Mouse (Mus musculus) heart, postnatal 0 days (tissue): ENCODE results near the gene 2410002F23Rik. TPM values are rescaled to one million over a fixed set of nuclear protein-coding genes. Genes with fewer than 3 reads are reported as not detected.
"Not testable (repeated sequence)": the region's sequence is repeated elsewhere in the genome, so short reads cannot be mapped to it uniquely, and the experiment has no call there.

Experiments used
- ATAC-seq: fragments of 200-750 bp; cut with Nextera tagmentation; 2 replicates; pipeline ENCODE4 v1.8.0; 2017; ENCODE audit warnings: low read depth, moderate number of reproducible peaks, moderate library complexity; ENCODE audit not compliant: insufficient read depth
- DNase-seq: peaks from one replicate; pipeline ENCODE4 v3.0.0-alpha.2; 2016; ENCODE audit warnings: low spot score
- H3K27ac ChIP-seq: fragments of 300-500 bp; sonication (generic); 2 replicates; pipeline ENCODE4 v1.5.1; 2014; ENCODE audit warnings: low read depth, mild to moderate bottlenecking
- H3K27me3 ChIP-seq: fragments of 300-500 bp; sonication (generic); 2 replicates; pipeline ENCODE4 v1.6.1; 2014; ENCODE audit warnings: low read length, mixed read lengths; ENCODE audit not compliant: control insufficient read depth, insufficient read depth
- H3K36me3 ChIP-seq: fragments of 300-500 bp; sonication (generic); replicated peaks from 2 replicates; pipeline ENCODE4 v1.6.1; 2014; ENCODE audit warnings: low read length, mixed read lengths; ENCODE audit not compliant: control insufficient read depth, insufficient read depth
- H3K4me1 ChIP-seq: fragments of 300-500 bp; sonication (generic); 2 replicates; pipeline ENCODE4 v1.6.1; 2014; ENCODE audit warnings: antibody characterized with exemption; ENCODE audit not compliant: control insufficient read depth, insufficient read depth
- H3K4me2 ChIP-seq: fragments of 300-500 bp; sonication (generic); 2 replicates; pipeline ENCODE4 v1.6.1; 2014; ENCODE audit warnings: low read depth, mild to moderate bottlenecking, low read length, moderate library complexity
- H3K4me3 ChIP-seq: fragments of 300-500 bp; sonication (generic); 2 replicates; pipeline ENCODE4 v1.5.1; 2014; ENCODE audit warnings: low read depth, low read length
- H3K9ac ChIP-seq: fragments of 300-500 bp; sonication (generic); replicated peaks from 2 replicates; pipeline ENCODE4 v1.6.1; 2014; ENCODE audit warnings: low read depth, low read length, mixed read lengths
- H3K9me3 ChIP-seq: fragments of 300-500 bp; sonication (generic); replicated peaks from 2 replicates; pipeline ENCODE4 v1.6.1; 2016; ENCODE audit warnings: low read length; ENCODE audit not compliant: control insufficient read depth
- CTCF ChIP-seq: IDR thresholded peaks from 2 replicates; pipeline ENCODE4 v1.5.1; 2016; ENCODE audit warnings: antibody characterized with exemption, control low read depth, low read depth
- EP300 ChIP-seq: IDR thresholded peaks from 2 replicates; pipeline ENCODE4 v1.6.1; 2016; ENCODE audit warnings: antibody characterized with exemption, low read depth
- WGBS: fragments of 180-500 bp; shearing (Covaris S2); extraction: QIAGEN DNeasy Blood & Tissue Kit; methylation state at CpG from one replicate; pipeline ENCODE4 v1.1.7; 2014; 5-methylcytosine and 5-hydroxymethylcytosine counted together
- polyA plus RNA-seq: library from polyadenylated mRNA; unstranded; fragments of >200 nt; fragmentation: Nextera tagmentation; extraction: Ambion mirVana; gene quantifications from 2 replicates; pipeline ENCODE4 v1.2.1, GENCODE M21; 2015
- total RNA-seq: library from RNA; depleted of rRNA; stranded (reverse); fragments of >200 nt; gene quantifications from 2 replicates; pipeline ENCODE4 v1.2.3, GENCODE M21; 2014; ENCODE audit warnings: low replicate concordance; rRNA removed

Gene 2410002F23Rik
- total RNA-seq (127 and 130 TPM in 2 replicates), polyA plus RNA-seq (38.1 and 53.1 TPM in 2 replicates)

GRCm38 (mm10) chr7:44246055-44246983 lies at the start of gene 2410002F23Rik, which contains the start of gene 1700028J19Rik:
Gene 2410002F23Rik (plus strand): TSS chr7:44246722.
Gene 1700028J19Rik (minus strand): TSS chr7:44246695.
- peak within 1 kb of the TSS; percentile 88 for H3K4me2 ChIP-seq
- peak within 1 kb of the TSS; percentile 72 for H3K4me3 ChIP-seq
- H3K27me3 ChIP-seq: no peaks in the 10 kb centered on the region
- peaks cover 31% of the 10 kb centered on the region for H3K36me3 ChIP-seq
- peak; percentile 88 for DNase-seq
- peak; percentile 91 for ATAC-seq
- H3K9ac ChIP-seq: peak within 1 kb of the TSS; percentile 97
- peaks cover 12% of the 10 kb centered on the region for H3K4me1 ChIP-seq
- no peaks in the 10 kb centered on the region for H3K9me3 ChIP-seq
- peak; percentile 96 for TF ChIP-seq EP300
- TF ChIP-seq CTCF: no peak
- under 1% methylated on average over 62 of the region's 62 CpGs for WGBS
- H3K27ac ChIP-seq: peak within 1 kb of the TSS; percentile 87

GRCm38 (mm10) chr7:44197891-44198290 lies 48.6 kb upstream of the 2410002F23Rik start, which contains the start of gene Klk1b3:
Gene Klk1b3 (plus strand): TSS chr7:44198191.
- no peak within 1 kb of the TSS for H3K9ac ChIP-seq
- TF ChIP-seq CTCF (no peak), EP300 (no peak)
- WGBS: 41% methylated on average over 3 of the region's 3 CpGs
- ATAC-seq (no peak), DNase-seq (no peak)
- no peaks in the 10 kb centered on the region for H3K4me1 ChIP-seq
- no peak within 1 kb of the TSS for H3K4me2 ChIP-seq
- H3K9me3 ChIP-seq: no peaks in the 10 kb centered on the region
- H3K36me3 ChIP-seq: no peaks in the 10 kb centered on the region
- H3K27ac ChIP-seq: no peak within 1 kb of the TSS
- no peak within 1 kb of the TSS for H3K4me3 ChIP-seq
- H3K27me3 ChIP-seq: no peaks in the 10 kb centered on the region

GRCm38 (mm10) chr7:44207135-44207534 lies 39.4 kb upstream of the 2410002F23Rik start, which contains the start of gene Klk1b4:
Gene Klk1b4 (plus strand): TSS chr7:44207435.
- not testable (repeated sequence) for ATAC-seq, H3K27ac ChIP-seq, H3K36me3 ChIP-seq, H3K27me3 ChIP-seq, H3K4me1 ChIP-seq, H3K9me3 ChIP-seq, H3K9ac ChIP-seq, DNase-seq, H3K4me3 ChIP-seq, H3K4me2 ChIP-seq
- WGBS: 26% methylated on average over 3 of the region's 3 CpGs

GRCm38 (mm10) chr7:44208307-44208706 lies 38.2 kb upstream of the 2410002F23Rik start:
- H3K27me3 ChIP-seq: 0 out of 2 replicates have a peak, but pooled peaks cover 3% of the 10 kb centered on the region
- WGBS: 72% methylated on average over 3 of the region's 3 CpGs
- no peaks in the 10 kb centered on the region for H3K4me1 ChIP-seq
- DNase-seq: no peak
- no peak overlapping the region for H3K9ac ChIP-seq
- TF ChIP-seq EP300 (no peak), CTCF (no peak)
- H3K9me3 ChIP-seq: no peaks in the 10 kb centered on the region
- no peak overlapping the region for H3K4me3 ChIP-seq
- no peak for ATAC-seq
- H3K4me2 ChIP-seq: no peak overlapping the region
- no peaks in the 10 kb centered on the region for H3K36me3 ChIP-seq
- no peak overlapping the region for H3K27ac ChIP-seq

GRCm38 (mm10) chr7:44215645-44216044 lies 30.9 kb upstream of the 2410002F23Rik start, which contains the start of gene Klk1b5:
Gene Klk1b5 (plus strand): TSS chr7:44215945.
- H3K4me3 ChIP-seq: no peak within 1 kb of the TSS
- H3K4me1 ChIP-seq: no peaks in the 10 kb centered on the region
- H3K9me3 ChIP-seq: no peaks in the 10 kb centered on the region
- no peak for TF ChIP-seq CTCF
- TF ChIP-seq EP300: no peak
- ATAC-seq (no peak), DNase-seq (no peak)
- no peak within 1 kb of the TSS for H3K27ac ChIP-seq
- H3K36me3 ChIP-seq: no peaks in the 10 kb centered on the region
- H3K4me2 ChIP-seq: no peak within 1 kb of the TSS
- H3K27me3 ChIP-seq: no peaks in the 10 kb centered on the region
- H3K9ac ChIP-seq: no peak within 1 kb of the TSS
- 57% methylated on average over 1 of the region's 1 CpGs for WGBS

- 53% methylated on average over 8 of the region's 10 CpGs for WGBS
- not testable (repeated sequence) for H3K27me3 ChIP-seq, H3K4me2 ChIP-seq, H3K36me3 ChIP-seq, H3K9me3 ChIP-seq, H3K27ac ChIP-seq, H3K9ac ChIP-seq, H3K4me3 ChIP-seq, DNase-seq, H3K4me1 ChIP-seq, ATAC-seq
Observed at GRCm38 (mm10) chr7:44221601-44222000, 24.9 kb upstream of the 2410002F23Rik start.

- not testable (repeated sequence) for DNase-seq, H3K9ac ChIP-seq, H3K27ac ChIP-seq, ATAC-seq, H3K4me3 ChIP-seq, H3K4me2 ChIP-seq, H3K36me3 ChIP-seq, H3K9me3 ChIP-seq, H3K27me3 ChIP-seq, H3K4me1 ChIP-seq
- 41% methylated on average over 6 of the region's 6 CpGs for WGBS
Observed at GRCm38 (mm10) chr7:44222335-44222734, 24.2 kb upstream of the 2410002F23Rik start.
